Mouse (Mus musculus) forebrain, embryonic 10.5 days (tissue): ENCODE data around the gene Skap1. TPM values are rescaled to one million over a fixed set of nuclear protein-coding genes. Genes with fewer than 3 reads are reported as not detected.
A peak's percentile ranks its signal among the peaks of the same experiment; 100 is the strongest.

ENCODE experiments used
- DNase-seq: peaks from one replicate; pipeline ENCODE4 v3.0.0-alpha.2; 2017; ENCODE audit warnings: low spot score; ENCODE audit errors: extremely low spot score
- H3K27ac ChIP-seq: fragments of 300-500 bp; sonication (generic); 2 replicates; pipeline ENCODE4 v1.5.1; 2016; ENCODE audit warnings: mild to moderate bottlenecking
- H3K27me3 ChIP-seq: fragments of 300-500 bp; sonication (generic); 2 replicates; pipeline ENCODE4 v1.6.1; 2016; ENCODE audit warnings: mild to moderate bottlenecking; ENCODE audit not compliant: poor library complexity, severe bottlenecking
- H3K36me3 ChIP-seq: fragments of 300-500 bp; sonication (generic); replicated peaks from 2 replicates; pipeline ENCODE4 v1.6.1; 2016; ENCODE audit warnings: mild to moderate bottlenecking, moderate library complexity
- H3K4me1 ChIP-seq: fragments of 300-500 bp; sonication (generic); 2 replicates; pipeline ENCODE4 v1.6.1; 2016
- H3K4me3 ChIP-seq: fragments of 300-500 bp; sonication (generic); 2 replicates; pipeline ENCODE4 v1.5.1; 2016; ENCODE audit warnings: mild to moderate bottlenecking, moderate library complexity
- H3K9me3 ChIP-seq: fragments of 300-500 bp; sonication (generic); 2 replicates; pipeline ENCODE4 v1.6.1; 2016; ENCODE audit warnings: mild to moderate bottlenecking, moderate library complexity
- WGBS: fragments of 180-500 bp; shearing (Covaris S2); methylation state at CpG from one replicate; pipeline ENCODE4 v1.1.7; 2016; 5-methylcytosine and 5-hydroxymethylcytosine counted together
- polyA plus RNA-seq: library from polyadenylated mRNA; unstranded; fragments of >200 nt; fragmentation: Nextera tagmentation; extraction: Ambion mirVana; gene quantifications from 2 replicates; pipeline ENCODE4 v1.2.1, GENCODE M21; 2016

The Skap1 gene
- polyA plus RNA-seq, 1 experiment from 2014 or later, result 2.2 TPM

- DNase-seq, result no peak
- Histone ChIP-seq H3K4me1 (peaks cover 11% of the 10 kb centered on the region), H3K27me3 (peaks cover 26% of the 10 kb centered on the region), H3K4me3 (no peak overlapping the region), H3K27ac (no peak overlapping the region), H3K9me3 (no peaks in the 10 kb centered on the region), H3K36me3 (no peaks in the 10 kb centered on the region)
- 81% methylated on average over 12 of the region's 12 CpGs for WGBS
These were observed 22.7 kb upstream of the Skap1 start for GRCm38 (mm10) chr11:96441546-96442185.

DNA sequence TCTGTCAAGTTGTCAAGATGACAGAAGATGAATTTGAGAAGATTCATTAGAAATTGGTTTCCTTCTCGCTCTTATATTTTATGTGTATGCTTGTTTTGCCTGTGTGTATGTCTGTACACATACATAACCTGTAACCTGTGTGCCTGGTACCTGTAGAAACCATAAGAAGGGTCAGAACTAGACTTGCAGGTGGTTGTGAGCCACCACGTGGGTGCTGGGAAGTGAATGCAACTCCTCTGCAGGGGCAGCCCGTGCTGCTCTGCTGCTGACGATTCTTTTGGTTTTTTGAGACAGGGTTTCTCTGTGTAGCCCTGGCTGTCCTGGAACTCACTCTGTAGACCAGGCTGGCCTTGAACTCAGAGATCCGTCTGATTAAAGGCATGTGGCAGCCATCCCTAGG lies 21.9 kb upstream of the Skap1 start:
- no peak overlapping the region for H3K27ac ChIP-seq
- no peak overlapping the region for H3K4me3 ChIP-seq
- H3K27me3 ChIP-seq, result peaks cover 24% of the 10 kb centered on the region
- peaks cover 11% of the 10 kb centered on the region for H3K4me1 ChIP-seq
- no peaks in the 10 kb centered on the region for H3K36me3 ChIP-seq
- DNase-seq, result no peak
- H3K9me3 ChIP-seq, result no peaks in the 10 kb centered on the region
- WGBS, result 87% methylated on average over 5 of the region's 5 CpGs

GRCm38 (mm10) chr11:96447931-96448330 lies 16.5 kb upstream of the Skap1 start:
- Histone ChIP-seq H3K4me3 (no peak overlapping the region), H3K27me3 (no peaks in the 10 kb centered on the region), H3K36me3 (no peaks in the 10 kb centered on the region), H3K9me3 (no peaks in the 10 kb centered on the region), H3K27ac (no peak overlapping the region), H3K4me1 (0 out of 2 replicates have a peak, but pooled peaks cover 4% of the 10 kb centered on the region)
- 83% methylated on average over 24 of the region's 24 CpGs for WGBS
- no peak for DNase-seq

- H3K36me3 ChIP-seq, result no peaks in the 10 kb centered on the region
- H3K27ac ChIP-seq, result no peak overlapping the region
- 82% methylated on average over 5 of the region's 5 CpGs for WGBS
- H3K9me3 ChIP-seq, result no peaks in the 10 kb centered on the region
- no peak for DNase-seq
- H3K27me3 ChIP-seq, result no peaks in the 10 kb centered on the region; the same call in 1 of the 2 replicates
- H3K4me3 ChIP-seq, result no peak overlapping the region
- H3K4me1 ChIP-seq, result peaks cover 24% of the 10 kb centered on the region
These were observed 9.3 kb upstream of the Skap1 start for GRCm38 (mm10) chr11:96455111-96455510.

DNA sequence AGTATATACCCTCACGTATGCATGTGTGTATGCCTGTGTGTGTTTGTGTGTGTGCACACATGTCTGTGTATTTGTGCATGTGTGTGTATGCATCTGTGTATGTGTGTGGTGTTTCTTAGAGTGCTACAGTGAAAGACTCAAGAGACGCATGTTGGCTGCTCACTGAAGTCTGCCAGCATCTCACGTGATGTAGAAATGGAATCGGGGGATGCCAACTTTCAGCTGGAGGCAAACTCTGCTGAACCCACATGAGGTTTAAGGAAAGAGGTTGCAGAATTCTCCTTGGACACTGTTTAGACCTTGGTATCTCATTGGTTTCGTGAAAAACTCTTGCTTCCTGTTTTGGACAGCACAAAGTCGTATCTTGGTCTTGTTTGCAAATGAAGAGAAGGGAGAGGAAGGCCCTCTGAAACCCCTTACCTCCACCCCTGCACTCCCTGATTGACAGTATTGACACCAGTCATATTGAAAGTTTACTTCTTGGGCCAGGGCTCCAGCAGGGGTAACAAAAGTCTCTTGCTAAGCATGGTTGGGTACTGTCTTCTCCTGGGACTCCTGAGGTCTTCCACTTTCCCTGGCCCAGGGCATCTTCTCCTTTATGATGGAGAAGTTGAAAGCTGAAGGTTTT lies 8.6 kb upstream of the Skap1 start:
- Histone ChIP-seq H3K9me3 (no peaks in the 10 kb centered on the region), H3K36me3 (no peaks in the 10 kb centered on the region), H3K4me3 (no peak overlapping the region), H3K27ac (peak overlapping the region; percentile 68; the same call in 1 of the 2 replicates), H3K4me1 (peaks cover 29% of the 10 kb centered on the region), H3K27me3 (no peaks in the 10 kb centered on the region; the same call in 1 of the 2 replicates)
- 90% methylated on average over 6 of the region's 6 CpGs for WGBS
- DNase-seq, result no peak

- DNase-seq, result peak; percentile 37
- Histone ChIP-seq H3K27ac (peak overlapping the region; percentile 68), H3K4me3 (peak overlapping the region; percentile 6; the same call in 1 of the 2 replicates)
These were observed 7.7 kb upstream of the Skap1 start for GRCm38 (mm10) chr11:96456508-96457305.

DNA sequence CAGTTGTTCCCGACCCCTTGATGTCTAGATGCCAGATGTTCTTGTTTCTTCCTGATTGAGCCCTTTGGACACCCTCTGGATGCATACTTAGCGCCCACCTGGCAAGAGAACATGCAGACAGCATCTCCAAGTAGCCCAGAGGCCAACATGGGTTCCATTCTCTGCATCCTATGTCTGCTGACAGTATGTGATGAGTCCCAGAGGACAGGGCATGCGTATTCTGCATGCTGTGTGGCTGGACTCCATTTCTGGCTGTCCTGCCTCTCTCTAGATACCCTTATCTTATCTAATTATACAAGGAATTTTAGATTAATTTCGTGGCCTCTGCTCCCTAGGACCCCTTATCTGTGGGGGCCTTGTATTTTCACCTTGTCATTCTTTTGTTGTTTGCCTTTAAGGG lies 2.6 kb upstream of the Skap1 start:
- 68% methylated on average over 4 of the region's 4 CpGs for WGBS
- no peak for DNase-seq
- H3K4me1 ChIP-seq, result peaks cover 75% of the 10 kb centered on the region
- H3K27ac ChIP-seq, result peak overlapping the region; percentile 72
- H3K27me3 ChIP-seq, result peaks cover 52% of the 10 kb centered on the region
- H3K4me3 ChIP-seq, result no peak overlapping the region; the same call in 1 of the 2 replicates
- H3K9me3 ChIP-seq, result no peaks in the 10 kb centered on the region
- no peaks in the 10 kb centered on the region for H3K36me3 ChIP-seq

More at GRCm38 (mm10) chr11:96456508-96457305, 7.7 kb upstream of the Skap1 start:
- Histone ChIP-seq H3K36me3 (no peaks in the 10 kb centered on the region), H3K27me3 (peaks cover 4% of the 10 kb centered on the region), H3K4me1 (peaks cover 38% of the 10 kb centered on the region), H3K9me3 (no peaks in the 10 kb centered on the region)
- 37% methylated on average over 12 of the region's 12 CpGs for WGBS

DNA sequence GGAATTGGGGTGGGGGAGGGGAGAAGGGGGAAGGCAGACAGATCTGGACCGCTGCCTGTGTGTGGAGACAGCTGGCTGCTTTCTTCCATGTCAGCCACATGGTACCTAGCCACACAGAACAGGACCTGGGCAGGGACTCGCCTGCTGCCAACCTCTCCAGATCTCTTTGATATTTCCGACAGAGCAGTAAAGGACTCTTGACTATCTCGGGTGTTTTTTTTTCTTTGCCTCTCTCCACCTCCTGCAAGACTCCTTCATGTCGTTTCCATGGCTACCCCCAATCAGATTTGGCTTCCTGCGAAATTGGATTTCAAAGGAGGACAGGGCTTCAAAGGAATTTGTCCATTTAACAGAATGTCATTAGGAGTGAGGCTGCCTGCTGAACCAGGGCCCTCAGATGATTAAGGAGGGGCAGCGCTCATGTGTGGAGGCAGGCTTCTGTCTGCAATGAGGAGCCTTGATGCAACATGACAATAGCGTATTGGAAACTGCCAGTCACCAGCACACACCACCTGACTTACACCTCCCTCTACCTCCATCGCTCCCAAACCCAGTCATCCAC lies 2.1 kb upstream of the Skap1 start:
- WGBS, result 13% methylated on average over 9 of the region's 9 CpGs
- no peaks in the 10 kb centered on the region for H3K9me3 ChIP-seq
- no peaks in the 10 kb centered on the region for H3K36me3 ChIP-seq
- H3K4me1 ChIP-seq, result peaks cover 75% of the 10 kb centered on the region
- peak overlapping the region; percentile 72 for H3K27ac ChIP-seq
- peak; percentile 56 for DNase-seq
- H3K27me3 ChIP-seq, result peaks cover 52% of the 10 kb centered on the region
- no peak overlapping the region; the same call in 1 of the 2 replicates for H3K4me3 ChIP-seq

DNA sequence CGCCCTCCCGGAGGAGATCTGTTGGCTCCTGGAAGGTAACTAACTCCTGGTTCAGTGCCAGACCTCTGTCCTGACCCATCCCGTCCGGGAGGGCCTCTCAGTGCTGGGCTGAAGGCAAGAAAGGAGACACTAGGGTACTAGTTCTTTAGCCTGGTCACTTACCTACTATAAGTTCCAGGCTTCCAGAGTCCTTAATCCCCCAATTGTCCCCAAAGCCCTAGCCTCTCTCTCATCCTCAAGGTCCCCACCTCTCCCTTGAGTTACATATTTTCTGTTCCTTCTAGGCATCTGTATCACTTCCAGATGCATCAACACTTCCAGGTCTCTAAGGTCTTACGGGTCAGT lies 295 bp downstream of the Skap1 start:
- Histone ChIP-seq H3K27ac (peak overlapping the region; percentile 76), H3K27me3 (peaks cover 52% of the 10 kb centered on the region), H3K9me3 (no peaks in the 10 kb centered on the region), H3K36me3 (no peaks in the 10 kb centered on the region), H3K4me1 (peaks cover 74% of the 10 kb centered on the region), H3K4me3 (peak overlapping the region; percentile 54)
- DNase-seq, result no peak
- 24% methylated on average over 5 of the region's 5 CpGs for WGBS

- Histone ChIP-seq H3K4me1 (peaks cover 72% of the 10 kb centered on the region), H3K4me3 (no peak overlapping the region), H3K27me3 (peaks cover 52% of the 10 kb centered on the region), H3K27ac (no peak overlapping the region), H3K36me3 (no peaks in the 10 kb centered on the region), H3K9me3 (no peaks in the 10 kb centered on the region)
- no peak for DNase-seq
- WGBS, result 88% methylated on average over 10 of the region's 10 CpGs
These were observed 1.1 kb downstream of the Skap1 start for GRCm38 (mm10) chr11:96465426-96466056.

- Histone ChIP-seq H3K27me3 (peaks cover 52% of the 10 kb centered on the region), H3K4me1 (peaks cover 63% of the 10 kb centered on the region), H3K9me3 (no peaks in the 10 kb centered on the region), H3K4me3 (no peak overlapping the region), H3K36me3 (no peaks in the 10 kb centered on the region), H3K27ac (no peak overlapping the region)
- no peak for DNase-seq
- 50% methylated on average over 7 of the region's 7 CpGs for WGBS
These were observed 2.0 kb downstream of the Skap1 start for GRCm38 (mm10) chr11:96466382-96466781.

DNA sequence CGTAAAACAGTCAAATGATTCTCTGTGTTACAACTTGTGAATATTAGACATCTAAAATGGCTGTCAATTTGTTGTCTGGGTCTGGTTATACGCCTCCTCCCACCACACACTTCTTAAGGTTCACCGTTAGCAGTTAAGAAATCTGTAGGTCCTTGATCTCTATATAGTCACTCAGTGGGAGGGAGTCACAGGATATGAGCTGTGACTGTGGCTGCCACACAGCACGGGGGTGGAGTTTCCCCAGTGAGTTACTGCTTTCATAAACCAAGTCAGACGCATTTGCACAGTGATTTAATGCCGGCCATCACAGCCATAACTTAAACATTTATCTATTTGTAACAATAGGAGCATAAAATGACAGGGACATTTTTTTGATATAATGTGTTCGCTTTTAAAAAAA lies 2.6 kb downstream of the Skap1 start:
- Histone ChIP-seq H3K9me3 (no peaks in the 10 kb centered on the region), H3K27me3 (peaks cover 46% of the 10 kb centered on the region), H3K4me1 (peaks cover 57% of the 10 kb centered on the region), H3K4me3 (no peak overlapping the region), H3K36me3 (no peaks in the 10 kb centered on the region), H3K27ac (no peak overlapping the region)
- DNase-seq, result no peak
- 66% methylated on average over 7 of the region's 7 CpGs for WGBS
